Mouse (Mus musculus) MEL (cell line): ENCODE measurements around the gene Slc24a4. TPM values are rescaled to one million over a fixed set of nuclear protein-coding genes. Genes with fewer than 3 reads are reported as not detected.
"Not testable (repeated sequence)": the region's sequence is repeated elsewhere in the genome, so short reads cannot be mapped to it uniquely, and the experiment has no call there.

ENCODE experiments used
- DNase-seq: peaks from one replicate; pipeline ENCODE4 v3.0.0; 2011; ENCODE audit warnings: low read depth, low spot score
- H3K27ac ChIP-seq: 2 replicates; pipeline ENCODE4 v1.5.1; 2012; ENCODE audit warnings: low read depth, mild to moderate bottlenecking, control low read depth, low read length, moderate library complexity; ENCODE audit not compliant: control insufficient read depth
- H3K27me3 ChIP-seq, 2 experiments: fragments of 150-350 bp in 1 of 2; sonication (generic) in 1 of 2; 2 replicates each; pipeline ENCODE4 v1.6.1; 2012; ENCODE audit warnings: low read length in 2 of 2, mild to moderate bottlenecking in 2 of 2, improper control_type of control experiment in 1 of 2, moderate library complexity in 1 of 2; ENCODE audit not compliant: insufficient read depth in 2 of 2, control insufficient read depth in 1 of 2
- H3K36me3 ChIP-seq, 2 experiments: 2 replicates each; pipeline ENCODE4 v1.6.1; 2012 to 2014; ENCODE audit warnings: low read length in 2 of 2, improper control_type of control experiment in 1 of 2, inconsistent platforms in 1 of 2, mild to moderate bottlenecking in 1 of 2; ENCODE audit not compliant: insufficient read depth in 2 of 2, control insufficient read depth in 1 of 2
- H3K4me1 ChIP-seq, 2 experiments: fragments of 150-350 bp in 1 of 2; sonication (generic) in 1 of 2; 2 replicates each; pipeline ENCODE4 v1.6.1; 2012; ENCODE audit warnings: low read length in 2 of 2, improper control_type of control experiment in 1 of 2, mild to moderate bottlenecking in 1 of 2; ENCODE audit not compliant: insufficient read depth in 2 of 2, control insufficient read depth in 1 of 2
- H3K4me3 ChIP-seq, 2 experiments: fragments of 150-350 bp in 1 of 2; sonication (generic) in 1 of 2; 2 replicates each; pipeline ENCODE4 v1.5.1; 2012; ENCODE audit warnings: low read depth in 2 of 2, low read length in 2 of 2, mild to moderate bottlenecking in 2 of 2, moderate library complexity in 2 of 2, control low read depth in 1 of 2, improper control_type of control experiment in 1 of 2; ENCODE audit not compliant: control insufficient read depth in 1 of 2, insufficient read depth in 1 of 2
- H3K79me2 ChIP-seq: 2 replicates; pipeline ENCODE4 v1.6.1; 2012; ENCODE audit warnings: mild to moderate bottlenecking, low read length, moderate library complexity; ENCODE audit not compliant: control insufficient read depth, poor library complexity, insufficient read depth
- H3K9ac ChIP-seq: 2 replicates; pipeline ENCODE4 v1.6.1; 2012; ENCODE audit warnings: low read depth, mild to moderate bottlenecking, control low read depth, low read length, moderate library complexity; ENCODE audit not compliant: control insufficient read depth, poor library complexity, severe bottlenecking
- H3K9me3 ChIP-seq: fragments of 150-350 bp; sonication (generic); replicated peaks from 2 replicates; pipeline ENCODE4 v1.6.1; 2012; ENCODE audit warnings: mild to moderate bottlenecking, low read length, improper control_type of control experiment, moderate library complexity; ENCODE audit not compliant: insufficient read depth
- BHLHE40 ChIP-seq: IDR thresholded peaks from 2 replicates; pipeline ENCODE4 v1.6.1; 2012; ENCODE audit warnings: low read depth, mild to moderate bottlenecking, inconsistent platforms, low read length, improper control_type of control experiment, borderline replicate concordance
- CHD2 ChIP-seq: IDR thresholded peaks from 2 replicates; pipeline ENCODE4 v1.6.1; 2011; ENCODE audit warnings: low read length, improper control_type of control experiment
- ELF1 ChIP-seq: IDR thresholded peaks from 2 replicates; pipeline ENCODE4 v1.6.1; 2014; ENCODE audit warnings: low read depth, mild to moderate bottlenecking, inconsistent platforms, low read length, improper control_type of control experiment, moderate library complexity
- ETS1 ChIP-seq: IDR thresholded peaks from 2 replicates; pipeline ENCODE4 v1.6.1; 2012; ENCODE audit warnings: low read depth, mild to moderate bottlenecking, inconsistent platforms, low read length, improper control_type of control experiment, moderate library complexity
- GATA1 ChIP-seq: IDR thresholded peaks from 2 replicates; pipeline ENCODE4 v1.6.1; 2011; ENCODE audit warnings: low read depth, low read length, improper control_type of control experiment
- JUND ChIP-seq: IDR thresholded peaks from 2 replicates; pipeline ENCODE4 v1.6.1; 2011; ENCODE audit warnings: low read depth, mild to moderate bottlenecking, improper control_type of control experiment, low read length
- KAT2A ChIP-seq: conservative IDR thresholded peaks from 2 replicates; pipeline ENCODE4 v1.6.1; 2012; ENCODE audit warnings: low read depth, low read length, improper control_type of control experiment, inconsistent platforms
- MEF2A ChIP-seq: IDR thresholded peaks from 2 replicates; pipeline ENCODE4 v1.6.1; 2014; ENCODE audit warnings: low read depth, mild to moderate bottlenecking, inconsistent platforms, low read length, improper control_type of control experiment; ENCODE audit not compliant: poor library complexity, insufficient replicate concordance, severe bottlenecking; ENCODE audit errors: extremely low read depth
- NELFE ChIP-seq: IDR thresholded peaks from 2 replicates; pipeline ENCODE4 v1.6.1; 2011; ENCODE audit warnings: low read depth, low read length, improper control_type of control experiment
- RAD21 ChIP-seq: IDR thresholded peaks from 2 replicates; pipeline ENCODE4 v1.6.1; 2011; ENCODE audit warnings: mild to moderate bottlenecking, low read depth, low read length, improper control_type of control experiment
- RCOR1 ChIP-seq: IDR thresholded peaks from 2 replicates; pipeline ENCODE4 v1.6.1; 2012; ENCODE audit warnings: low read depth, mild to moderate bottlenecking, inconsistent platforms, low read length, improper control_type of control experiment
- SIN3A ChIP-seq: IDR thresholded peaks from 2 replicates; pipeline ENCODE4 v1.6.1; 2012; ENCODE audit warnings: low read length, improper control_type of control experiment, inconsistent platforms
- TAL1 ChIP-seq: IDR thresholded peaks from 2 replicates; pipeline ENCODE4 v1.6.1; 2012; ENCODE audit warnings: mild to moderate bottlenecking, inconsistent platforms, low read length, moderate library complexity, mixed read lengths
- TBP ChIP-seq: IDR thresholded peaks from 2 replicates; pipeline ENCODE4 v1.8.0; 2011; ENCODE audit warnings: low read depth, low read length, improper control_type of control experiment
- USF1 ChIP-seq: IDR thresholded peaks from 2 replicates; pipeline ENCODE4 v1.6.1; 2014; ENCODE audit warnings: low read depth, mild to moderate bottlenecking, inconsistent platforms, low read length, improper control_type of control experiment, moderate library complexity
- ZMIZ1 ChIP-seq: IDR thresholded peaks from 2 replicates; pipeline ENCODE4 v1.6.1; 2012; ENCODE audit warnings: low read depth, mild to moderate bottlenecking, inconsistent platforms, low read length, improper control_type of control experiment, moderate library complexity
- ZNF384 ChIP-seq: IDR thresholded peaks from 2 replicates; pipeline ENCODE4 v1.6.1; 2012; ENCODE audit warnings: low read depth, mild to moderate bottlenecking, inconsistent platforms, low read length, improper control_type of control experiment
- polyA plus RNA-seq, 2 experiments: library from polyadenylated mRNA; stranded (reverse) in 1 of 2; unstranded in 1 of 2; fragments of >175 nt in 1 of 2; fragments of >200 nt in 1 of 2; gene quantifications; 2 replicates each; pipeline versions ENCODE4 v1.2.1 to v1.2.4; 2012; ENCODE audit warnings: low replicate concordance in 2 of 2, low read depth in 1 of 2; ENCODE audit not compliant: insufficient read length in 2 of 2, insufficient read depth in 1 of 2, missing spikeins in 1 of 2
- total RNA-seq: library from RNA; depleted of rRNA; stranded (reverse); fragments of 300-350 nt; gene quantifications from 2 replicates; pipeline ENCODE4 v1.2.3, GENCODE M21; 2012

Slc24a4 gene
- total and polyA plus RNA-seq, 3 experiments, result not detected

GRCm38 (mm10) chr12:102207245-102207644 is 78.7 kb downstream of the Slc24a4 start:
- Histone ChIP-seq H3K79me2 (no peaks in the 10 kb centered on the region), H3K4me1 (no peaks in the 10 kb centered on the region), H3K4me3 (no peak overlapping the region), H3K9ac (no peak overlapping the region), H3K36me3 (no peaks in the 10 kb centered on the region), H3K27ac (no peak overlapping the region), H3K27me3 (peaks cover 0 to 4% of the 10 kb centered on the region in 2 experiments; a peak in 3 of 4 replicates), H3K9me3 (no peaks in the 10 kb centered on the region)
- DNase-seq, result no peak
- TF ChIP-seq TBP (no peak), SIN3A (no peak)

- DNase-seq, result no peak
- peaks cover 0 to 3% of the 10 kb centered on the region in 2 experiments; a peak in 3 of 4 replicates for H3K27me3 ChIP-seq
- TF ChIP-seq BHLHE40 (no peak), GATA1 (no peak)
Measured at GRCm38 (mm10) chr12:102210801-102211200, 82.3 kb downstream of the Slc24a4 start.

DNA sequence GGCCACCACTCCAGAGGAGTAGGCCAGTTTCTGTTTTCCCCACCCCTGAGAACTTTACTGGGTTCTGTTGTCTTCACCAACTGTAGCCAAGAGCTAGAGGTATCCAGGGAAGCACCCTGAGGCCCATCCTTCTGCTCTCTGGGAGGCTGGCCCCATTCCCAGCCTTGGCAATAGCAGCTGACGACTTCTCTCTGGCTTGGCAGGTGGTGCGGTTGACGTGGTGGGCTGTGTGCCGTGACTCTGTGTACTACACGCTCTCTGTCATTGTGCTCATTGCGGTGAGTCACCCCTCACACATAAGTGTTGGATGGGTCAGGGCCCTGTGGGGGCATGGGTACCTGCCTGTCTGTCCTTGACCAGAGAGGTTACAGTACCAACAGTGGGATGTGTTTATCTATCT is 94.9 kb downstream of the Slc24a4 start:
- H3K79me2 ChIP-seq, result no peaks in the 10 kb centered on the region
- H3K4me3 ChIP-seq, result no peak overlapping the region
- H3K27ac ChIP-seq, result no peak overlapping the region
- no peaks in the 10 kb centered on the region for H3K36me3 ChIP-seq
- no peak for DNase-seq
- no peak overlapping the region for H3K9ac ChIP-seq
- TF ChIP-seq NELFE, result no peak
- TF ChIP-seq KAT2A, result no peak
- TF ChIP-seq MEF2A, result no peak
- no peak for TF ChIP-seq ZMIZ1
- TF ChIP-seq ETS1, result no peak
- no peak for TF ChIP-seq RCOR1
- TF ChIP-seq ZNF384, result no peak
- TF ChIP-seq JUND, result no peak
- TF ChIP-seq USF1, result no peak
- no peak for TF ChIP-seq SIN3A
- TF ChIP-seq TAL1, result no peak
- no peak for TF ChIP-seq RAD21
- no peak for TF ChIP-seq CHD2
- TF ChIP-seq ELF1, result no peak
- TF ChIP-seq, all 39 proteins: peak for 0
- Histone ChIP-seq H3K27me3 (no peaks in the 10 kb centered on the region), H3K4me1 (no peaks in the 10 kb centered on the region), H3K9me3 (no peaks in the 10 kb centered on the region)

More at GRCm38 (mm10) chr12:102210801-102211200, 82.3 kb downstream of the Slc24a4 start:
- Histone ChIP-seq H3K4me3 (no peak overlapping the region), H3K9ac (no peak overlapping the region), H3K36me3 (no peaks in the 10 kb centered on the region), H3K9me3 (no peaks in the 10 kb centered on the region), H3K79me2 (no peaks in the 10 kb centered on the region), H3K4me1 (no peaks in the 10 kb centered on the region), H3K27ac (no peak overlapping the region)

GRCm38 (mm10) chr12:102224112-102224511 is 95.6 kb downstream of the Slc24a4 start:
- H3K27me3 ChIP-seq, H3K4me3 ChIP-seq, DNase-seq, H3K36me3 ChIP-seq, H3K27ac ChIP-seq, H3K9ac ChIP-seq, H3K4me1 ChIP-seq, H3K79me2 ChIP-seq, H3K9me3 ChIP-seq: not testable (repeated sequence)
